Mouse (Mus musculus): ENCODE data around the gene Arhgef1. TPM values are rescaled to one million over a fixed set of nuclear protein-coding genes. Genes with fewer than 3 reads are reported as not detected.

Arhgef1 gene
- polyA plus RNA-seq, 1 experiment from 2014 or later: 45.2 TPM

DNA sequence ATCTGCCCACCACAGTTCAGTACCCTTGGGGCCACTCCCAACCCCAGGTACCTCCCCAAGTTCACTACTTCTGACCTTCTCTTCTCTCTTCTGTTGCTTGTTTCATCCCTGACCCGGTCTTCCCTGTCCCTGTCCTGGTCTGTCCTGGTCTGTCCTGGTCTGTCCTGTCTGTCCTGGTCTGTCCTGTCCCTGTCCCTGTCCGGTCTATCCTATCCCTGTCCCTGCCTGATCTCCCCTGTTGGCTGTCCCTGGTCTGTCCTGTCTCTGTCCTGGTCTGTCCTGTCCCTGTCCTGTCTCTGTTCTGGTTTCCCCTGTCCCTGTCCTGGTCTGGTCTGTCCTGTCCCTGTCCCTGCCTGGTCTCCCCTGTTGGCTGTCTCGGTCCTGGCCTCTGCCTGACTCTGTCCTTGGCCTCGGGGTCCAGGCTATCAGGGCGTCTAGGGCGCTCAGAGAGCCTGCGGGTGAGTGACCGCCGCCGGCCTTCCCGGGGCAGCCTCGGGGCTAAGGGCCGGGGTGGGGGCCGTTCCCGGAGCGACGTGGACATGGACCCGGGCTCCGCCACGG is 16.1 kb downstream of the Arhgef1 start:
- ATAC-seq (ENCODE audit: low FRiP score, low TSS enrichment) (peak; percentile 49; the same call in 1 of the 2 replicates), DNase-seq (ENCODE audit: low spot score) (no peak)
- TF ChIP-seq CTCF (IDR thresholded peaks at IDR 0.05; ENCODE audit: low read depth) (no peak), EP300 (optimal IDR thresholded peaks at IDR 0.05) (no peak)
- H3K9me3 ChIP-seq (ENCODE audit: control insufficient read depth, low read length): no peaks in the 10 kb centered on the region
- WGBS: 95% methylated on average over 20 of the region's 20 CpGs
- no peak overlapping the region for H3K4me3 ChIP-seq (ENCODE audit: low read depth, low read length)
- H3K9ac ChIP-seq (ENCODE audit: low read length): no peak overlapping the region
- peaks cover 47% of the 10 kb centered on the region for H3K36me3 ChIP-seq (ENCODE audit: control insufficient read depth, insufficient read depth, low read length)
- no peaks in the 10 kb centered on the region for H3K4me1 ChIP-seq (replicated peaks; ENCODE audit: control insufficient read depth, insufficient read depth)
- no peak overlapping the region for H3K27ac ChIP-seq (replicated peaks)
- no peaks in the 10 kb centered on the region for H3K27me3 ChIP-seq (ENCODE audit: control insufficient read depth, insufficient read depth, low read length)
- H3K4me2 ChIP-seq (replicated peaks; ENCODE audit: low read depth): no peak overlapping the region

GRCm38 (mm10) chr7:24919728-24920127 is 17.0 kb downstream of the Arhgef1 start:
- peaks cover 54% of the 10 kb centered on the region for H3K36me3 ChIP-seq (ENCODE audit: control insufficient read depth, insufficient read depth, low read length)
- no peak overlapping the region for H3K9ac ChIP-seq (ENCODE audit: low read length)
- no peaks in the 10 kb centered on the region for H3K27me3 ChIP-seq (ENCODE audit: control insufficient read depth, insufficient read depth, low read length)
- 90% methylated on average over 9 of the region's 9 CpGs for WGBS
- no peak overlapping the region for H3K4me2 ChIP-seq (replicated peaks; ENCODE audit: low read depth)
- H3K27ac ChIP-seq (replicated peaks): no peak overlapping the region
- no peaks in the 10 kb centered on the region for H3K4me1 ChIP-seq (replicated peaks; ENCODE audit: control insufficient read depth, insufficient read depth)
- no peaks in the 10 kb centered on the region for H3K9me3 ChIP-seq (ENCODE audit: control insufficient read depth, low read length)
- no peak for ATAC-seq (ENCODE audit: low FRiP score, low TSS enrichment)
- TF ChIP-seq CTCF (IDR thresholded peaks at IDR 0.05; ENCODE audit: low read depth) (no peak), EP300 (optimal IDR thresholded peaks at IDR 0.05) (no peak)
- no peak for DNase-seq (ENCODE audit: low spot score)
- no peak overlapping the region for H3K4me3 ChIP-seq (ENCODE audit: low read depth, low read length)

- H3K4me2 ChIP-seq (replicated peaks; ENCODE audit: low read depth): no peak overlapping the region
- no peak for ATAC-seq (ENCODE audit: low FRiP score, low TSS enrichment)
- no peak for TF ChIP-seq CTCF (IDR thresholded peaks at IDR 0.05; ENCODE audit: low read depth)
- no peak for TF ChIP-seq EP300 (optimal IDR thresholded peaks at IDR 0.05)
- WGBS: 50% methylated on average over 6 of the region's 6 CpGs
- peaks cover 3% of the 10 kb centered on the region for H3K36me3 ChIP-seq (ENCODE audit: control insufficient read depth, insufficient read depth, low read length)
- no peak overlapping the region for H3K27ac ChIP-seq (replicated peaks)
- no peak for DNase-seq (ENCODE audit: low spot score)
- H3K4me3 ChIP-seq (ENCODE audit: low read depth, low read length): no peak overlapping the region
- H3K9me3 ChIP-seq (ENCODE audit: control insufficient read depth, low read length): no peaks in the 10 kb centered on the region
- no peak overlapping the region for H3K9ac ChIP-seq (ENCODE audit: low read length)
- no peaks in the 10 kb centered on the region for H3K4me1 ChIP-seq (replicated peaks; ENCODE audit: control insufficient read depth, insufficient read depth)
- H3K27me3 ChIP-seq (ENCODE audit: control insufficient read depth, insufficient read depth, low read length): peaks cover 6% of the 10 kb centered on the region; the same call in 1 of the 2 replicates
Observed at GRCm38 (mm10) chr7:24930475-24930874, 27.8 kb downstream of the Arhgef1 start.

DNA sequence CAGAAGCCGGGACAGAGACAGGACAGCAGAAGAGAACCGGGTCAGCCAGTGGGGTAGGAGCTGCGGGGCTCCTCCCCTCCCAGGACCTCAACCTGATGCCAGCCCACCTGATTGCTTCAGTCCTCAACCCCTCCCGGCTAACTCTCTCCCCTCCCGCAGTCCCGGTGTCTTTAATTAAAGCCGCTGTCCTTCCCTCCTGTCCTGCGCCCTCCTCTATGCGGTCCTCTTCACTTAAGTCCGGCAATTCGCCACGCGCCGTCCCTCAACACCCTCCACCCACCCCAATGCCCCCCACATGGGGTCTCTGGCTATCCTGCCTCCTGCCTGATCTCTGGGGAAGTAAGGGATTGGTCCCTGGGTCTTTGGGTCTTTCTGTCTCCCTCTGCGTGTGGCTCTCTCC is 28.9 kb downstream of the Arhgef1 start:
- H3K27me3 ChIP-seq (ENCODE audit: control insufficient read depth, insufficient read depth, low read length): peaks cover 6% of the 10 kb centered on the region; the same call in 1 of the 2 replicates
- H3K4me2 ChIP-seq (replicated peaks; ENCODE audit: low read depth): no peak overlapping the region
- WGBS: 2% methylated on average over 13 of the region's 15 CpGs
- H3K4me3 ChIP-seq (ENCODE audit: low read depth, low read length): no peak overlapping the region
- DNase-seq (ENCODE audit: low spot score) (no peak), ATAC-seq (ENCODE audit: low FRiP score, low TSS enrichment) (no peak)
- H3K4me1 ChIP-seq (replicated peaks; ENCODE audit: control insufficient read depth, insufficient read depth): no peaks in the 10 kb centered on the region
- no peak overlapping the region for H3K27ac ChIP-seq (replicated peaks)
- H3K9me3 ChIP-seq (ENCODE audit: control insufficient read depth, low read length): no peaks in the 10 kb centered on the region
- TF ChIP-seq CTCF (IDR thresholded peaks at IDR 0.05; ENCODE audit: low read depth): no peak
- TF ChIP-seq EP300 (optimal IDR thresholded peaks at IDR 0.05): no peak
- H3K36me3 ChIP-seq (ENCODE audit: control insufficient read depth, insufficient read depth, low read length): no peaks in the 10 kb centered on the region
- H3K9ac ChIP-seq (ENCODE audit: low read length): no peak overlapping the region

DNA sequence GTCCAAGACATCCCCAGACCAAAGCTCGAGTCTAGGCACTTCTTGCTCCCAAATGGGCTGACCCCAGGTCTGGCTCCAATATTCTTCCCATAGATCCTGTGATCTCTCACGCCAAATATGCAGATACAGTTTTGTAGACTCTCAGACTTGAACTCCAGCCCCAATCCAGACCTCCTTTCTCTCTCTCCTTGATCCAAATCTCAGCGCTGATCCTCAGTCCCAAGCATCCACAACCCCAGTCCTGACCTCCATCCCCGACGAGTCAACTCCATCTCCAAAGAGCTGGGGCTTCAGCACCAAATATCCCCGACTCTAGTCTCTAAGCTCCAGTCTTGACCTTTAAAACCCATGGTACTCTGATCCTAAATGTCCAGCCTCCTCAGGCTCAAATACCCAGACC is 40.9 kb downstream of the Arhgef1 start:
- Histone ChIP-seq H3K9me3 (ENCODE audit: control insufficient read depth, low read length) (no peaks in the 10 kb centered on the region), H3K9ac (ENCODE audit: low read length) (no peak overlapping the region), H3K4me2 (replicated peaks; ENCODE audit: low read depth) (no peak overlapping the region), H3K27ac (replicated peaks) (no peak overlapping the region), H3K27me3 (ENCODE audit: control insufficient read depth, insufficient read depth, low read length) (peaks cover 22% of the 10 kb centered on the region; the same call in 1 of the 2 replicates), H3K4me1 (replicated peaks; ENCODE audit: control insufficient read depth, insufficient read depth) (no peaks in the 10 kb centered on the region), H3K4me3 (ENCODE audit: low read depth, low read length) (no peak overlapping the region), H3K36me3 (ENCODE audit: control insufficient read depth, insufficient read depth, low read length) (no peaks in the 10 kb centered on the region)
- no peak for TF ChIP-seq EP300 (optimal IDR thresholded peaks at IDR 0.05)
- TF ChIP-seq CTCF (IDR thresholded peaks at IDR 0.05; ENCODE audit: low read depth): no peak
- DNase-seq (ENCODE audit: low spot score) (no peak), ATAC-seq (ENCODE audit: low FRiP score, low TSS enrichment) (no peak)
- 6% methylated on average over 6 of the region's 6 CpGs for WGBS

- Histone ChIP-seq H3K9me3 (ENCODE audit: control insufficient read depth, low read length) (no peaks in the 10 kb centered on the region), H3K4me2 (replicated peaks; ENCODE audit: low read depth) (peak within 1 kb of the TSS; percentile 55), H3K27ac (replicated peaks) (no peak within 1 kb of the TSS), H3K4me1 (replicated peaks; ENCODE audit: control insufficient read depth, insufficient read depth) (no peaks in the 10 kb centered on the region), H3K4me3 (ENCODE audit: low read depth, low read length) (peak within 1 kb of the TSS; percentile 36), H3K36me3 (ENCODE audit: control insufficient read depth, insufficient read depth, low read length) (no peaks in the 10 kb centered on the region), H3K27me3 (ENCODE audit: control insufficient read depth, insufficient read depth, low read length) (peaks cover 23% of the 10 kb centered on the region; the same call in 1 of the 2 replicates), H3K9ac (ENCODE audit: low read length) (0 out of 2 replicates have a peak within 1 kb of the TSS, but pooled peaks have one; percentile 8)
- ATAC-seq (ENCODE audit: low FRiP score, low TSS enrichment) (no peak), DNase-seq (ENCODE audit: low spot score) (no peak)
- 1% methylated on average over 62 of the region's 72 CpGs for WGBS
- no peak for TF ChIP-seq CTCF (IDR thresholded peaks at IDR 0.05; ENCODE audit: low read depth)
- no peak for TF ChIP-seq EP300 (optimal IDR thresholded peaks at IDR 0.05)
Observed at GRCm38 (mm10) chr7:24944257-24944950, 41.7 kb downstream of the Arhgef1 start, which contains the start of gene Gm4881. Gene Gm4881, minus strand, starts transcription at chr7:24944494.

Data from stomach, postnatal 0 days (tissue).